Mouse (Mus musculus) embryonic fibroblast, embryonic 13.5 days (primary cell): ENCODE measurements around the gene Hoxd13. TPM values are rescaled to one million over a fixed set of nuclear protein-coding genes. Genes with fewer than 3 reads are reported as not detected.

Source experiments
- H3K27ac ChIP-seq: 2 replicates; pipeline ENCODE4 v1.5.1; 2012; ENCODE audit warnings: low read length, control low read depth, inconsistent platforms; ENCODE audit not compliant: insufficient read depth
- H3K4me1 ChIP-seq: 2 replicates; pipeline ENCODE4 v1.6.1; 2011; ENCODE audit warnings: low read length; ENCODE audit not compliant: control insufficient read depth, insufficient read depth
- H3K4me3 ChIP-seq: 2 replicates; pipeline ENCODE4 v1.5.1; 2011; ENCODE audit warnings: mild to moderate bottlenecking, control low read depth, low read length; ENCODE audit not compliant: insufficient read depth
- CTCF ChIP-seq: IDR thresholded peaks from 2 replicates; pipeline ENCODE4 v1.5.1; 2011; ENCODE audit warnings: mild to moderate bottlenecking, control low read depth, low read length, moderate library complexity, borderline replicate concordance; ENCODE audit not compliant: insufficient read depth
- POLR2A ChIP-seq: IDR thresholded peaks from 2 replicates; pipeline ENCODE4 v1.6.1; 2011; ENCODE audit warnings: low read depth, mild to moderate bottlenecking, control low read depth, low read length, moderate library complexity
- polyA plus RNA-seq: library from polyadenylated mRNA; stranded (reverse); fragments of >200 nt; gene quantifications from 2 replicates; pipeline ENCODE4 v1.2.4, GENCODE M21; 2011; ENCODE audit warnings: low read depth; ENCODE audit not compliant: missing spikeins, insufficient read length

Hoxd13 gene
- polyA plus RNA-seq, 1 experiment = 20.1 TPM

DNA sequence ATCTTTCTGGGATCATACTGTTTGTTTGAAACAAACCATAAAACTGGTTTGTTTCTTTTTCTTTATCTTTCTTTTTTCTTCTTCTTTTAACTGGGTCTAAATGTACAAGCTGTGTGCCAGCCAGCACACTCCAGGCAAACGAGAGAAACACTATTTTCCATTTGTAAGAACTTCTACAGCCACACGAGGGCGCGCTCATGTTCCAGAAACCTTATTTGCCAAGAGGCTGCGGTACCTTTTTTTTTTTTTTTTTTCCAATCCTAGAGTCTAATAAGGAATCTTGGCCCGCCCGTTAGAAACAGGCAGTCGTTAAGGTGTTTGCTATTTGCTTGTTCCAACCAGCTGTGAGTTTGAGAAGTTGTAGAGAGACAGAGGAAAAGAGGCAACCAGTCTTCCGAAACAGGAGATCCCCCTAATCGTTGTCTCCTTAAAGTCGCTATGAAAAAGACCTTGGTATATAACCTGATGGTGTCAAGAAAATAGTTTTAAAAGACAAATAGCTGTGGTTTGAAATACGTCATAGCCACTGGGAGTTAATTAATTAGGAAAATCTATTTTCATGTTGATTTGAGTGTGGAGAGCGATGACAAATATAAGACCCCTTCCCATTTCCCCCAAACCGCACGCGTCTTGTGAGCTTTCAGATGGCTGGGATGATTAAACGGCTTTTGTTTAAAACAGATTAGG lies 18.3 kb downstream of the Hoxd13 start:
- Histone ChIP-seq H3K4me3 (peak overlapping the region; percentile 28; the same call in 1 of the 2 replicates), H3K27ac (peak overlapping the region; percentile 35; the same call in 1 of the 2 replicates), H3K4me1 (no peaks in the 10 kb centered on the region)
- 0 out of 2 replicates have a peak, but pooled peaks have one; percentile 20 for TF ChIP-seq CTCF
- TF ChIP-seq POLR2A = no peak

DNA sequence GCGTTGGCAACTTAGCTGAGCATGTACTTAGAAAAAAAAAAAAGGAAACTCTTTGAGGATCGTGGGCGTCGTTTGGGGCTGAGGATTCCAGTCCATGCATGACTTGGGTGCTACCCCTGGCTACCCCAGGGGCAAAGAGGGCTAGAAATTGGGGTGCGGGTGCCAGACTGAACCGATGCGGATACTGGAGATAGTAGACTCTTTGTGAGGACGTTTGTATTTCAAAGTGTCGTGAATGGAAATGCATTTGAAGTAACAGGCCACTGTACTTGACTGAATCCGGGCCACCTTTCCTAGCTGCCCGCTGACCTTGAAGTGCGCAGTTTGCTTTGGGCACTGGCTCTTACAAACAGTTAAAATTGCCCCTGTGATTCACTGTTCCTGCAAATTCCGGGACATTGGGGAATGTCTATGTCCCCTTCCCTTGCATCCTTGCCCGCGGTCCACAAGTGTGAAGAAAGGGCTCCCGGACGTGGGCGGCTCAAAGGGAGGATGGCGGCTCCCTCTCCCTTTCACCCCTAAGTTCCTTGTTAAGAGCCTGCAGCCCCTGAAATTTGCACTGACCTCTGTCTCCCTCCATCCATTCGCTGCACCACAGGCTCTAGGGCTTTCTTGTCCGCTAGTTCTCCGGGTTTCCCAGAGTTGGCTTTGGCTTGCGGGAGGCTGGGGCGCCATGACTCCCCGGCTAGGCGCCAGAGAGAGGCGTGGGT lies 19.0 kb downstream of the Hoxd13 start:
- Histone ChIP-seq H3K4me1 (no peaks in the 10 kb centered on the region), H3K27ac (peak overlapping the region; percentile 35), H3K4me3 (peak overlapping the region; percentile 28)
- TF ChIP-seq CTCF (no peak), POLR2A (no peak)

DNA sequence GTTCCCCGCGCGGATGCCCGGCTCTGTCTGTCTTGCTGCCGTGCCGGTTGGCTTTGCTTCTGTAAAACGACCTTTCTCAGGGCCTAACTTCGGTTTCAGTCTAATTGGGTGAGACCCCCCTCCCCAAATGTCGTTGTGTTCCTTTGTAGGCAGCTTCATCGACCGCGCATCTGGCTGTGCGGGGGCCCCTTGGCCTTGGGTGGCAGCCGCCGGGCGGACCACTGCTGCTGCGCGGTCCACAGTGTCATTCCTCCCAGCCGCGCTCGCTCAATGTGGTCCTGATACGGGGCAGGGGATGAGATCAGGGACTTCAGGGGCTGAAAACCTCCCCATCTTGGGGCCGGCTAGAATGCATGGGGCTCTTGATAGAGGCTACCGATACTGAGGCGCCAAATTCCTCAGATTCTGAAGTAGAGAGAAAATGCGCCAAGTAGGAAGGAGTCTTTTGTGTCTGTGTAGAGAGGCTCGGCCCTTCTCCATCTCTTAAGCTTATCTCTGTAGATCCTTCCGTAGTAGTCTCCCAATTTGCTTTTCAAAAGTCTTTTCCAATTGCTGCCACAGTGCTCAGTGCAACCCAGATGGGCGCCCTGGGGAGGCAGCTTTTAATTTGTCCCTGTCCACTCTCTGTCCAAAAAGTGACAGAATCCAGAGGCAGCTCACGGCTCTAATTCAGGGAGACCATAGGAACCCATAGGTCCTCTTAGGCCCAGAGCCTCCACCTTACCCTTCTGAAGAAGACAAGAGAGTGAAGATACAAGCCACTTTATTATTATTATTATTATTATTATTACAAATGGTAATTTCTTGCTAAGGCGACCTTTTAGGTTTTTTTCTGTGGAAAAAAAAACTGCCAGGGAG lies 19.8 kb downstream of the Hoxd13 start:
- Histone ChIP-seq H3K4me1 (no peaks in the 10 kb centered on the region), H3K4me3 (peak overlapping the region; percentile 28), H3K27ac (peak overlapping the region; percentile 35)
- TF ChIP-seq CTCF (no peak), POLR2A (no peak)

DNA sequence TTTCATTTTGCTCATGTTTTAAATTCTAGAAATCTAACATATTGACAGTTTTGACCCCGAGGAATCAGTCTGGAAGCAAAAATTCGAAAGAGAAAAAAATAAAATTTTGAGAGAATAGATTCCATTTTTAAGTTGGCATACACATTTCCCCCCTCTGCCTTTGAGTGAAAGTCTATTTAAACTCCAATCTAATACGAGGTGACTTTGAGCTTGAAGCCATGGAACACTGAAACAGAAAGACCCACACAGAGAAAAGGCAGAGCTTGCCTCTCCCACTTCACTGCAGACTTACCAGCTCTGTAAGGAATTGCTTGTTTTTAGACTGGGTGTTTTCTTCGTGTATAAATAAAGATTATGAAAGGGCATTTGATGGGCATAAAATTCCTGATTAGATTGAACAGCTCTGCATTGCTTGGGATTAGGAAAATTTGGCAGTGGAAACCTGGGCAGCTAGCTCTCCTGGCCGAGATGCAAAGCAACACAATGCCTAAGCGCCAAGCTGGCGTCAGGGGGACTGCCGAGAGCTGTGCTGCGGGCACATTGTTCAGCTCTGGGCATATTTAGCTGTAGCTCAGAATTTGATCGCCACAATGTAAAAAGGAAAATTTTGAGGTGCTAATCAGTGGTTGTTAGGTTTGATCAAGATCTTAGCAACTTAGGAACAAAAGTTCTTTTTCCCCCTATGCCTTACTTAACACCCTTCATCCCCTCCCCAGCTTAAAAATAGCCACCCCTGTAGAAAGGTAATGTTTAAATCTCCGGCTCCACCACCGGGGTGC lies 20.9 kb downstream of the Hoxd13 start:
- TF ChIP-seq CTCF = no peak
- TF ChIP-seq POLR2A = no peak
- H3K27ac ChIP-seq = no peak overlapping the region
- H3K4me3 ChIP-seq = no peak overlapping the region
- no peaks in the 10 kb centered on the region for H3K4me1 ChIP-seq

DNA sequence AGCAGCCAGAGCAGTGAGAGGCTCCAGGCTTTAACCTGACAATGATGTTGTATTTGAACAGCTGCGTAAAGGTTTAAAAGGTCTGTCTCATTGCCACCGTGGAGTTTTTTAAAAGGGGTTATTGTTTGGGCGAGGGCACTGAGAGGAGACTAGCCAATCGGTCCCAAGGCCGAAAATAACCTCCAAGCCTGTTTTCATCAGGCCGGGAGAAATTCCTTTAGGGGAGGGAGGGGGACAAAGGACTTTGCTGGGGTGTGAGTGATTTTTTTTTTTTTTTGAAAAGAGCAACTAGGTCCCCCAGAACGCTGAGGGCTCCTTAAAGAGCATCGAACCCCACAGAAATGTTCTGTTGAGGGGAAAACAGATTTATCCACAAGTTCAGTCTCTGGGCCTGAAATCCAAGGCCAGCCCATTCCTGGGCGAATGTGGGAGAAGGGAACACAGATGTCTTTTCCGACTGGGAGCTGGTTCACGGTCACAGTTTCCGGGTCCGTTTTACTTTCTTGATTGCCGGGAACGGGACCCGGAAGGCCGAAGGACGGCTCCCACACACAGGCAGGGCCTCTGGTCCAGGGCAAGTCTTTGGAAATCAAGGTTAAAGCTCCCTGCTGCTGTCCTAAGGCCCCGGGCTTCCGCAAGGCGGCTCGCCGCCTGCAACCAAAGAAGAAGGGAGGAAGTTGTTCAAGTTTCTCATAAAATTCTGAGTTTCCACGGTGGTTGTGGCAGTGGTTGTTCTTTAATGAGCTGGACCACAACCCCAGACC lies 21.6 kb downstream of the Hoxd13 start:
- TF ChIP-seq CTCF = no peak
- TF ChIP-seq POLR2A = no peak
- H3K4me3 ChIP-seq = peak overlapping the region; percentile 5
- peak overlapping the region; percentile 42; the same call in 1 of the 2 replicates for H3K27ac ChIP-seq
- H3K4me1 ChIP-seq = no peaks in the 10 kb centered on the region

DNA sequence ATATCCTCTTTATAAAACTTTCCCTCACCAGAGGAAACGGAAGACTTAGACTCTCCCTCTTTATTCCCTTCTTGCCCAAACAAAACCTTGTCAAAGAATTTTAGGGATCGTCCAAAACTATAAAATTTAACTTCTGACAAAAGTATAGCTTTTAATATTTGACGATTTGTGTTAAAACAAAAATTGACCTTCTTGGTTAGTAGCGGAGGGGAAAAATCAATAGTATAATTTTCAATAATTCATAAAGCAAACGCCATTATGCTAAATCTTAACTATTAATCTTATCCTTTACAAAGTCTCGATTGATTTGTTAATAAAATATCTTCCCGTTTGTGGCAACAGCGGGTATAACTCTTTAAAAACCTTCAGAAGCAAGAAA lies 22.2 kb downstream of the Hoxd13 start:
- no peak overlapping the region; the same call in 1 of the 2 replicates for H3K4me3 ChIP-seq
- H3K4me1 ChIP-seq = no peaks in the 10 kb centered on the region
- 0 out of 2 replicates have a peak overlapping the region, but pooled peaks have one; percentile 42 for H3K27ac ChIP-seq
- TF ChIP-seq POLR2A (no peak), CTCF (no peak)

DNA sequence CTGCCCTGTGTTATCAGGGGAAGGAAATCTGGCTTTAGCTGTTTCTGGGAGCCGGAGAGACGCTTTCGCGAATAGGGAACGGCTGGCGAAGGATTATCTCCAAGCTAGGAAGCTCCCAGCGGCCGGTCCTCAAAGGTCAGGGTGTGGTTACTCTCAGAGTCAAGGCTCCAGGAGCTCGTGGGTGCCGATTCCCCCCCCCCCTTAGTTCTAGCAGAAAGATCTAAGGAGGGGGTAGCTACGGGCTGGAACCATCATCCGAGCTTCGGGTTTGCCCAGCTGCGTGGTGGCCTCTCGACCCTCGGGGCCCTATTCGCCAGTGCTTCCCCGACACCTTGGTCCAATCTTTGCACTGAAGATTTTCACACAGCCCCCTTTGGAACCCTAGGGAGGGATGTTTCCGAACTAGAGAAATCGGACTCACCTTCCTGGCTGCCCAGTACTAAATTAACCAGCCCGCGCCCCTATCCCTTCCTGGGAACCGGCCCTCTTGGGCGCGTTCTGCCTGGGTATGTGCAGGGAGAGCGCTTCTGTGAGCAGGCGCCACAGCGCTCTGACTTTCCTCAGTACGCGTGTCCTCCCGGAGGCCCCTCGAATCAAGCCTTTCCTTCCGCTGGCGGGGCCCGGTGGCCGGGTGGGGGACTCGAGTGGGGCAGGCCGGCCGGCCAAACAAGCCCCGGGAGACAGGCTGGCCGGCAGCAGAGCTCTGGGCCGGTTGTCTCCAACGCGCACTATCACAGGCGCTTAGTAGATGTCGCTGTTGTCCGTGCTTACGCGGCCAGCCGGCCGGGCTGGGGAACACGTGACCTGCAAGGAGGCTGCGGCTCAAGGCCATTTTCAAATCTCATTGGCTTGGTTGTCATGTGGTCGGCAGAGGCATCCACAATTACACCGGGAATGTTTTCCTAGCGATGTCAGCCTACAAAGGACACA lies 23.2 kb downstream of the Hoxd13 start, which contains the start of gene Hoxd10:
Gene Hoxd10 (plus strand): TSS at position 903 of the 930 bp plus-strand sequence.
- no peaks in the 10 kb centered on the region for H3K4me1 ChIP-seq
- no peak within 1 kb of the TSS for H3K27ac ChIP-seq
- TF ChIP-seq POLR2A (peak; percentile 19; the same call in 1 of the 2 replicates), CTCF (peak; percentile 43; the same call in 1 of the 2 replicates)
- H3K4me3 ChIP-seq = peak within 1 kb of the TSS; percentile 33
